Mouse (Mus musculus) heart, embryonic 16.5 days (tissue): Measurements from ENCODE around the gene Lsm12. TPM values are rescaled to one million over a fixed set of nuclear protein-coding genes. Genes with fewer than 3 reads are reported as not detected.

Experiments used
- ATAC-seq: fragments of 200-750 bp; cut with Nextera tagmentation; replicated peaks from 2 replicates; pipeline ENCODE4 v1.8.0; 2017; ENCODE audit warnings: moderate number of reproducible peaks; ENCODE audit not compliant: insufficient read depth, low FRiP score; ENCODE audit errors: extremely low read depth
- H3K27ac ChIP-seq: fragments of 300-500 bp; sonication (generic); 2 replicates; pipeline ENCODE4 v1.5.1; 2014; ENCODE audit warnings: mild to moderate bottlenecking, low read length, control low read depth, moderate library complexity
- H3K27me3 ChIP-seq: fragments of 300-500 bp; sonication (generic); 2 replicates; pipeline ENCODE4 v1.6.1; 2014; ENCODE audit warnings: low read length, mixed read lengths; ENCODE audit not compliant: control insufficient read depth, insufficient read depth
- H3K36me3 ChIP-seq: fragments of 300-500 bp; sonication (generic); 2 replicates; pipeline ENCODE4 v1.6.1; 2014; ENCODE audit not compliant: control insufficient read depth, insufficient read depth
- H3K4me1 ChIP-seq: fragments of 300-500 bp; sonication (generic); 2 replicates; pipeline ENCODE4 v1.6.1; 2014; ENCODE audit warnings: low read length, mixed read lengths; ENCODE audit not compliant: control insufficient read depth, insufficient read depth
- H3K4me2 ChIP-seq: fragments of 300-500 bp; sonication (generic); 2 replicates; pipeline ENCODE4 v1.6.1; 2014; ENCODE audit warnings: low read depth, mild to moderate bottlenecking, control low read depth, low read length
- H3K4me3 ChIP-seq: fragments of 300-500 bp; sonication (generic); 2 replicates; pipeline ENCODE4 v1.5.1; 2014; ENCODE audit warnings: mild to moderate bottlenecking, control low read depth, low read length
- H3K9ac ChIP-seq: fragments of 300-500 bp; sonication (generic); 2 replicates; pipeline ENCODE4 v1.6.1; 2014; ENCODE audit warnings: low read length, control low read depth
- H3K9me3 ChIP-seq: fragments of 300-500 bp; sonication (generic); replicated peaks from 2 replicates; pipeline ENCODE4 v1.6.1; 2016; ENCODE audit warnings: low read length; ENCODE audit not compliant: control insufficient read depth
- WGBS: fragments of 180-500 bp; shearing (Covaris S2); extraction: QIAGEN DNeasy Blood & Tissue Kit; methylation state at CpG from one replicate; pipeline ENCODE4 v1.1.7; 2014; 5-methylcytosine and 5-hydroxymethylcytosine counted together
- microRNA-seq: library from miRNA; unstranded; fragments of <30 nt; microRNA quantifications from one replicate; pipeline ENCODE4, GENCODE M21; 2017
- polyA plus RNA-seq: library from polyadenylated mRNA; unstranded; fragments of >200 nt; fragmentation: Nextera tagmentation; extraction: Ambion mirVana; gene quantifications from 2 replicates; pipeline ENCODE4 v1.2.1, GENCODE M21; 2015

The Lsm12 gene
- polyA plus RNA-seq, 1 experiment from 2014 or later: 60.5 TPM

DNA sequence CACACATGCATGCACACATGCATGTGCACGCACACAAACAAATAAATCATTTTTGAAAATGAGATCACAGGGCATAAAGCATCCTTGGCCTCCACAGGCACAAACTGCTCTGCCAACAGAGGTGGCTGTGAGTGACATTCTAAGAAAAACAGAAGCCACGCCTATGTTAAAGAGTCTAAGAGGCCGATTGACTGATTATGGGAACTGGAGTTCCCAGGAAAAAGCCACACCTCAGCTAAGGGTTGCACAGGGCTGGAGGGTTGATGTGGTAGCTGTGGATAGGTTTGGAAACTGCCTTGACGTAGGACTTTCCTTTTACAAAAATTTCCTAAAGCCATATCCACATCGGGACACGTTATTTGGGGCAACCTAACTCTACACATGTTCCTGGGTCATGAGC lies 67.7 kb downstream of the Lsm12 start:
- WGBS: 66% methylated on average over 6 of the region's 6 CpGs
- no peaks in the 10 kb centered on the region for H3K4me1 ChIP-seq
- H3K36me3 ChIP-seq: no peaks in the 10 kb centered on the region
- ATAC-seq: no peak
- H3K4me3 ChIP-seq: no peak overlapping the region
- no peak overlapping the region for H3K4me2 ChIP-seq
- H3K9me3 ChIP-seq: peaks cover 5% of the 10 kb centered on the region; the same call in 1 of the 2 replicates
- no peak overlapping the region for H3K9ac ChIP-seq
- peaks cover 6% of the 10 kb centered on the region; the same call in 1 of the 2 replicates for H3K27me3 ChIP-seq
- no peak overlapping the region for H3K27ac ChIP-seq

DNA sequence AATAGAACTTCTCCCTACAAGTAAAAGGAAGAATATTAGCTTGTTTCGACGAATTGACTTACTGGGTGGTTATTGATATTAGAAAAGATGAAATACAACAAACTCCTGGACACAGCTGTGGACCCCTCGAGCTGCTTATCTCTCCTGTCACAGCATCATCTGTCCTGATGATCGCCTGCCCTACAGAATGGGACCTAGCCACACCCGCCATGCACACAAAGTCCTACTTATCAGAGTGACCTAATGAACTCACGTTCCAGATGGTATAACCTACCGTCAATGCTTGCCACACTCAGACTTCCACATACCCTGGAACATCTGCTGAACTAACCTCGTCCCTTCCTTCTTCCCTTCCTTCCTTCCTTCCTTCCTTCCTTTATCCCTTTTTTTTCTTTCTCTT lies 68.9 kb downstream of the Lsm12 start:
- Histone ChIP-seq H3K4me1 (no peaks in the 10 kb centered on the region), H3K4me2 (no peak overlapping the region), H3K36me3 (no peaks in the 10 kb centered on the region), H3K9ac (no peak overlapping the region), H3K9me3 (peaks cover 5% of the 10 kb centered on the region; the same call in 1 of the 2 replicates), H3K27ac (no peak overlapping the region), H3K4me3 (no peak overlapping the region), H3K27me3 (peaks cover 7% of the 10 kb centered on the region; the same call in 1 of the 2 replicates)
- ATAC-seq: no peak
- 44% methylated on average over 8 of the region's 8 CpGs for WGBS

Small RNA genes lying within 50 kb of the gene (microRNA-seq; reads per million reads assigned to microRNA genes)
- gene Mir8101: 1.4 reads per million

Other genes starting within 250 kb of the Lsm12 start
- gene Sost, start 218.3 kb downstream of the Lsm12 start, polyA plus RNA-seq: 2.3 and 2.4 TPM in 2 replicates
- gene Cfap97d1, start 201.0 kb downstream of the Lsm12 start, polyA plus RNA-seq: not detected in 2 replicates
- gene Dusp3, start 198.3 kb downstream of the Lsm12 start, polyA plus RNA-seq: 57.3 and 58.8 TPM in 2 replicates
- 4.2 and 4.9 TPM in 2 replicates for gene Mpp3, start 156.8 kb downstream of the Lsm12 start, polyA plus RNA-seq
- gene Cd300lg, start 143.8 kb downstream of the Lsm12 start, polyA plus RNA-seq: 11.6 TPM in 2 replicates
- 6.6 and 9.1 TPM in 2 replicates for gene Mpp2, start 96.8 kb downstream of the Lsm12 start, polyA plus RNA-seq
- gene Ppy, start 84.0 kb downstream of the Lsm12 start, polyA plus RNA-seq: not detected in 2 replicates
- gene Pyy, start 77.5 kb downstream of the Lsm12 start, polyA plus RNA-seq: not detected in 2 replicates
- gene Nags, start 39.8 kb downstream of the Lsm12 start, polyA plus RNA-seq: 0.14 and 0.29 TPM in 2 replicates
- gene Tmem101, start 28.9 kb downstream of the Lsm12 start, polyA plus RNA-seq: 33.9 and 35.3 TPM in 2 replicates
- gene G6pc3, start 4.3 kb upstream of the Lsm12 start, polyA plus RNA-seq: 24.4 and 25.0 TPM in 2 replicates
- gene Hdac5, start 44.9 kb upstream of the Lsm12 start, polyA plus RNA-seq: 86.7 and 96.4 TPM in 2 replicates
- 11.8 and 12.3 TPM in 2 replicates for gene BC030867, start 63.6 kb upstream of the Lsm12 start, polyA plus RNA-seq
- gene Asb16, start 83.4 kb upstream of the Lsm12 start, polyA plus RNA-seq: 0.08 and 0.09 TPM in 2 replicates
- 42.6 and 44.9 TPM in 2 replicates for gene Tmub2, start 99.6 kb upstream of the Lsm12 start, polyA plus RNA-seq
- 7.1 and 9.1 TPM in 2 replicates for gene Atxn7l3, start 111.3 kb upstream of the Lsm12 start, polyA plus RNA-seq
- gene Ubtf, start 134.4 kb upstream of the Lsm12 start, polyA plus RNA-seq: 57.8 and 58.9 TPM in 2 replicates
- gene Slc4a1, start 180.9 kb upstream of the Lsm12 start, polyA plus RNA-seq: 14.9 TPM in 2 replicates
- 0.72 and 1.3 TPM in 2 replicates for gene Rundc3a, start 208.1 kb upstream of the Lsm12 start, polyA plus RNA-seq
- gene Slc25a39, start 222.7 kb upstream of the Lsm12 start, polyA plus RNA-seq: 308 and 331 TPM in 2 replicates
- 215 and 234 TPM in 2 replicates for gene Grn, start 245.0 kb upstream of the Lsm12 start, polyA plus RNA-seq